Comparison of ENCODE assay signal across 23 mouse cellular contexts in genomic region chr10:21267452-21267851, GRCm38 (mm10).
"Had no signal": no experiment of that assay in that cellular context is flagged by ENCODE, and none has a peak within 500 bp of the region (broad histone marks: within the 10 kb centered on the region; RNA-seq: fewer than 3 reads in every experiment).

No protein-coding gene starts in this region.

- DNase-seq: gastrocnemius, adult 2 months; gastrocnemius, postnatal 10 days; gastrocnemius, postnatal 25 days; heart, adult 18-20 months; heart, postnatal 10 days; heart, postnatal 4 days; kidney, adult 18-20 months; kidney, adult 8-10 months; kidney, postnatal 10 days; kidney, postnatal 25 days; kidney, postnatal 4 days had no signal

- ATAC-seq: hindbrain, embryonic 16.5 days; inflammation-experienced regulatory T-cells, adult 6 months; intestine, embryonic 15.5 days; intestine, postnatal 0 days had no signal

- H3K4me1 ChIP-seq: heart, embryonic 12.5 days; hindbrain, embryonic 10.5 days; hindbrain, embryonic 12.5 days; intestine, embryonic 15.5 days; limb, embryonic 10.5 days; limb, embryonic 12.5 days had no signal

- H3K4me2 ChIP-seq: heart, embryonic 12.5 days; hindbrain, embryonic 12.5 days; hindbrain, embryonic 14.5 days; intestine, embryonic 15.5 days; limb, embryonic 12.5 days had no signal

- H3K36me3 ChIP-seq: heart, embryonic 12.5 days; hindbrain, embryonic 10.5 days; hindbrain, embryonic 12.5 days; intestine, embryonic 15.5 days; limb, embryonic 10.5 days; limb, embryonic 12.5 days had no signal

- H3K27ac ChIP-seq: gastrocnemius, adult 2 months; hindbrain, embryonic 10.5 days; hindbrain, embryonic 12.5 days; hindbrain, embryonic 14.5 days; intestine, embryonic 15.5 days; layer of hippocampus, adult 2 months; left cerebral cortex, adult 2 months; limb, embryonic 10.5 days; limb, embryonic 12.5 days had no signal

- H3K9me3 ChIP-seq: heart, embryonic 12.5 days; hindbrain, embryonic 10.5 days; hindbrain, embryonic 12.5 days; intestine, embryonic 15.5 days; limb, embryonic 10.5 days; limb, embryonic 12.5 days had no signal

- H3K9ac ChIP-seq: heart, embryonic 12.5 days; hindbrain, embryonic 12.5 days; hindbrain, embryonic 14.5 days; intestine, embryonic 15.5 days; limb, embryonic 12.5 days had no signal

- H3K4me3 ChIP-seq: gastrocnemius, adult 2 months; heart, embryonic 12.5 days; hindbrain, embryonic 10.5 days; hindbrain, embryonic 12.5 days; intestine, embryonic 15.5 days; layer of hippocampus, adult 2 months; left cerebral cortex, adult 2 months; limb, embryonic 10.5 days; limb, embryonic 12.5 days had no signal

- H3K27me3 ChIP-seq: heart, embryonic 12.5 days; hindbrain, embryonic 12.5 days; intestine, embryonic 15.5 days; limb, embryonic 12.5 days had no signal
